In the genomic region with DNA sequence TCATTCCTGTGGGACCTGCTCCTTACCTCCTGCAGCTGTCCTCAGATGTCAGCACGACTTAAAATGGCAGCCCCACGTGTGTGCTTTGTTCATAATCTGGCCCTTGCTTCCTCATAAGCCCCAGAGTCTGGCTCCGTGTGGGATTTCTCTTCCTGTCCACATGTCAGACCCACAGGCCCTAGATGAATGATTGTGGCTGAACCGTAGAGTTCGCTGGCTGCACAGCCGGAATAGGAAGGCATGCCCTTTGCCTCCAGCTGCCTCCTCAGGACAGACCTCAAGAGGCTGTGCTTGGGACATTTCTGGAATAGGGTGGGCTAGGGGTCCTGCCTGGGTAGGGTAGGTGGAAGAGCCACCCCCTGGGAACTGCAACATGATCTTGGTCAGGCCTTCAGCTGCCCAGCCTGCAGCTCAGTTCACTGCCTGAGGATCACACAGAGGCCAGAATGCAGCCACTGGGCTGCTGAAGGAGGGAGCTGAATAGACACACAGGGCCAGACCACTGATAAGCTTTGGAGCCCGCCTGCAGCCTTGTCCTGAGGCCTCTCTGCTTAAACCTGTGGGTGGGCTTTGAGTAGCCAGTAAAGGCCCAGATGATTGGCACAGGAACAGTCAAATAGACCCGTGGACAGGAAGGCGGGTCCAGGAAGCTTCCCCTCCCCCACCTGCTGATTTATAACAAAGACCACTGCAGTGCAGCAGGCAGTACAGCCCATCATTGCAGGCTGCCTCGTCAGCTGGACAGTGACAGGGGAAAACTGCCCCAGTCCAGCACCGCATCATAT, we compare ENCODE assay signal across 8 mouse cellular contexts. TPM values are rescaled to one million over a fixed set of nuclear protein-coding genes. Genes with fewer than 3 reads are reported as not detected.
DNase-seq lines count a peak whose midpoint lies in the region; ATAC-seq and TF ChIP-seq lines count a peak whose summit lies in the region.

No protein-coding gene starts in this region.

- ATAC-seq in heart, embryonic 14.5 days (ENCODE audit: insufficient number of reproducible peaks, insufficient read depth, low FRiP score, low read depth) = peak; percentile 61
- ATAC-seq in midbrain, embryonic 15.5 days (replicated peaks) = peak; percentile 92

- no peak overlapping the region for H3K9ac ChIP-seq in heart, adult 2 months (ENCODE audit: low read depth, low read length)
- peak overlapping the region; percentile 2; the same call in 1 of the 2 replicates for H3K9ac ChIP-seq in heart, embryonic 14.5 days (ENCODE audit: low read length)
- H3K9ac ChIP-seq in midbrain, embryonic 15.5 days = peak overlapping the region; percentile 27; the same call in 1 of the 2 replicates

- TF ChIP-seq CTCF in heart, adult 2 months (IDR thresholded peaks at IDR 0.05) = no peak

- no peaks in the 10 kb centered on the region for H3K79me2 ChIP-seq in heart, adult 2 months (replicated peaks; ENCODE audit: control insufficient read depth, insufficient read depth, low read length)

- no peaks in the 10 kb centered on the region for H3K36me3 ChIP-seq in heart, adult 2 months (ENCODE audit: control insufficient read depth, insufficient read depth, low read length)
- H3K36me3 ChIP-seq in heart, embryonic 14.5 days (ENCODE audit: control insufficient read depth, insufficient read depth, low read length) = no peaks in the 10 kb centered on the region
- H3K36me3 ChIP-seq in midbrain, embryonic 15.5 days (replicated peaks) = no peaks in the 10 kb centered on the region

- peaks cover 19% of the 10 kb centered on the region for H3K4me1 ChIP-seq in heart, adult 2 months (ENCODE audit: control insufficient read depth, insufficient read depth, low read length)
- peaks cover 43 to 60% of the 10 kb centered on the region in 2 experiments for H3K4me1 ChIP-seq in heart, embryonic 14.5 days (ENCODE audit: control insufficient read depth in 2 of 2, insufficient read depth in 2 of 2, low read length in 2 of 2)
- peaks cover 29% of the 10 kb centered on the region for H3K4me1 ChIP-seq in midbrain, embryonic 15.5 days

- H3K9me3 ChIP-seq in heart, embryonic 14.5 days (ENCODE audit: control insufficient read depth, low read length) = 0 out of 2 replicates have a peak, but pooled peaks cover 3% of the 10 kb centered on the region
- H3K9me3 ChIP-seq in midbrain, embryonic 15.5 days = no peaks in the 10 kb centered on the region

- intact Hi-C loops in heart, adult 2 months (cut with DNase I) = no loop called here
- intact Hi-C loops in heart, postnatal 14 days (cut with DNase I) = no loop called here

- peak overlapping the region; percentile 31 for H3K4me2 ChIP-seq in heart, embryonic 14.5 days (ENCODE audit: low read length)
- no peak overlapping the region for H3K4me2 ChIP-seq in midbrain, embryonic 15.5 days

- TF ChIP-seq EP300 in heart, adult 2 months (IDR thresholded peaks at IDR 0.05; ENCODE audit: insufficient read depth, low read depth, low read length) = no peak

- WGBS in heart, adult 2 months = 36% methylated on average over 11 of the region's 11 CpGs
- 11% methylated on average over 11 of the region's 11 CpGs for WGBS in heart, embryonic 14.5 days
- 6% methylated on average over 11 of the region's 11 CpGs for WGBS in midbrain, embryonic 15.5 days

- no peak overlapping the region for H3K4me3 ChIP-seq in heart, adult 2 months
- H3K4me3 ChIP-seq in heart, embryonic 14.5 days (ENCODE audit: control insufficient read depth in 1 of 2, insufficient read depth in 1 of 2, low read depth in 1 of 2, low read length in 2 of 2) = no peak overlapping the region
- no peak overlapping the region for H3K4me3 ChIP-seq in midbrain, embryonic 15.5 days

- no peak for DNase-seq in heart, adult 2 months
- no peak for DNase-seq in heart, postnatal 14 days
- DNase-seq in kidney, postnatal 4 days = peak; percentile 75 to 82
- DNase-seq in testis, postnatal 14 days (ENCODE audit: low spot score) = no peak
- DNase-seq in natural killer cell, adult 2 months (ENCODE audit: low spot score in 2 of 2) = no peak
- DNase-seq in layer of hippocampus, adult 11-12 months (ENCODE audit: low spot score) = no peak

- no peaks in the 10 kb centered on the region for H3K27me3 ChIP-seq in heart, adult 2 months (ENCODE audit: control insufficient read depth, insufficient read depth, low read length)
- no peaks in the 10 kb centered on the region for H3K27me3 ChIP-seq in heart, embryonic 14.5 days (ENCODE audit: control insufficient read depth, insufficient read depth, low read length)
- no peaks in the 10 kb centered on the region for H3K27me3 ChIP-seq in midbrain, embryonic 15.5 days (replicated peaks)

- peak; percentile 51; the same call in 1 of the 2 replicates for TF ChIP-seq POLR2A in heart, adult 2 months (IDR thresholded peaks at IDR 0.05; ENCODE audit: insufficient read depth, low read depth, low read length)

- H3K27ac ChIP-seq in heart, adult 2 months = peak overlapping the region; percentile 34
- H3K27ac ChIP-seq in heart, embryonic 14.5 days (replicated peaks in 1 of 2; ENCODE audit: control insufficient read depth in 1 of 2, insufficient read depth in 1 of 2, low read depth in 2 of 2, low read length in 2 of 2) = peak overlapping the region; percentile 88 to 90
- H3K27ac ChIP-seq in midbrain, embryonic 15.5 days = peak overlapping the region; percentile 92

RNA-seq across cellular contexts. Expression of a gene that starts 16.0 kb away (rescaled TPM):
- 1 to 10 TPM; 5.4 to 9.7 TPM for total RNA-seq in heart, adult 2 months (2021)
- 5.9 and 6.4 TPM in 2 replicates for polyA plus RNA-seq in heart, adult 2 months (2012; rRNA removed)
- 10 to 100 TPM in 1 of 2 experiments, 1 to 10 TPM in 1; 7.8 to 10.0 TPM for total RNA-seq in heart, postnatal 14 days (2021)
- 8.8 and 9.1 TPM in 2 replicates for polyA plus RNA-seq in heart, embryonic 14.5 days (2014; fragmentation: Nextera tagmentation; extraction: Ambion mirVana)
- 16.2 and 16.7 TPM in 2 replicates for polyA plus RNA-seq in midbrain, embryonic 15.5 days (2015; fragmentation: Nextera tagmentation; extraction: Ambion mirVana)

Comparison
In these comparisons a context has a peak if more than half of its experiments do, and no peak if none do; other contexts are left out.
1. DNase-seq: peak in kidney, postnatal 4 days (2 of 2); none in heart, adult 2 months (0 of 2), heart, postnatal 14 days (0 of 2), testis, postnatal 14 days (single experiment), natural killer cell, adult 2 months (0 of 2) and layer of hippocampus, adult 11-12 months (single experiment).
2. H3K27ac ChIP-seq: peak in every context shown above with its lines; median percentile 92 in midbrain, embryonic 15.5 days; 89 in heart, embryonic 14.5 days; 34 in heart, adult 2 months.